Mouse (Mus musculus): Measurements from ENCODE around the gene Mdfi.

The Mdfi gene

DNA sequence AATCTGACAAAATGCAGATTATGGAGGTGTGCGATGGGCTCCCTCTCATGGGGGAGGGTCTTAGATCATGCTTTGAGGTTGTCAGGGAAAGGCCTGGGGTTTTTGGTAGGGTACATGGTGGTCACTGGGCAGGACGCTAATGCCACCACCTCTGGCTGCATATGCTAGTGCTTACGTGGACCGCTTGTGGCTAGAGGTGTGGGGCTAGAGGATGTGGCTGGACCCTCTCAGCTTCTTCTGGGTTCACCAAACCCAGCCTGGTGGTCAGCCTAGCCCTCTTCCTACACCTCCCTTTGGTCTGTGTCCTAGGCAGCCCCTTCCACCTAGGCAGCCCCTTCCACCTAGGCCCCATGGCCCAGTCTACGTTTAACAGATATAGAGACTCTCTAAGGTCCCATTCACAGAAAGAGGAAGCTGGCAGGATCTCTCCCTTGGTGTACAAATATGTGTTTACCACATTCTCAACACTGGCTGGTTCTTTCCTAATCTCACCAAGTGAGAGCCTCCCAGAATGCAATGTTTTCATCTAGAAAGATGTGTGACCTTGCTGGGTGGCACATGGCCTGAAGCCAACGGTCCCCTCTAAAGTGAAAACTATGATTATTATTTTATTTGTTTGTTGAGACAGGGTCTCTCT lies 68.0 kb downstream of the Mdfi start:
- DNase-seq (ENCODE audit: low spot score) = no peak

DNA sequence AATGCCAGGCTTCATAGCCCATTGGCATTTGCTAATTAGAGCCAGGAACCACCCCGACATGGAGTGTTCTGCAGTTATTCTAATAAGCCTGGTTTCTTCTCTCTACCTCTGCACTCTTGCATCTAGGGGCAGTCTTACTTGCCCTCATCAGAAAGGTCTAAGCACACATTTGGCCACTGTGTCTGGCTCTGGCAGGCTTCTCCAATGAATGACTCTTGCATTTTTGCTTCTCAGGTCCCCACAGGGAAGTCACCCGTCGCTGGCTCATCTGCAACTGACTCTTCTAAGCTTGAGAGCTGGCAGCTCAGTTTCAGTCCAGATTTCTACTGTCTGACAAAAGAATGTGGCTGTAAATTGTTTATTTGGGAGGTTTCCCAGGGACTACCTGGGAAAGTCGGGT lies 68.5 kb downstream of the Mdfi start:
- no peak for DNase-seq (ENCODE audit: low spot score)

All from yolk sac, embryonic 10.5 days (tissue).